Mouse (Mus musculus) hindbrain, embryonic 14.5 days (tissue): ENCODE results near the gene Pdcd5. TPM values are rescaled to one million over a fixed set of nuclear protein-coding genes. Genes with fewer than 3 reads are reported as not detected.

Experiments used
- ATAC-seq: fragments of 200-750 bp; cut with Nextera tagmentation; 2 replicates; pipeline ENCODE4 v1.8.0; 2017; ENCODE audit warnings: moderate number of reproducible peaks, mild to moderate bottlenecking, moderate TSS enrichment, moderate library complexity; ENCODE audit not compliant: low FRiP score
- DNase-seq: peaks from one replicate; pipeline ENCODE4 v3.0.0-alpha.2; 2015; ENCODE audit warnings: low spot score
- H3K27ac ChIP-seq: fragments of 300-500 bp; sonication (generic); 2 replicates; pipeline ENCODE4 v1.5.1; 2014; ENCODE audit warnings: mild to moderate bottlenecking, moderate library complexity
- H3K27me3 ChIP-seq: fragments of 300-500 bp; sonication (generic); 2 replicates; pipeline ENCODE4 v1.6.1; 2014; ENCODE audit warnings: mild to moderate bottlenecking, low read length, mixed read lengths; ENCODE audit not compliant: control insufficient read depth, insufficient read depth
- H3K36me3 ChIP-seq: fragments of 300-500 bp; sonication (generic); replicated peaks from 2 replicates; pipeline ENCODE4 v1.6.1; 2014; ENCODE audit not compliant: control insufficient read depth, insufficient read depth
- H3K4me1 ChIP-seq: fragments of 300-500 bp; sonication (generic); replicated peaks from 2 replicates; pipeline ENCODE4 v1.6.1; 2014; ENCODE audit warnings: antibody characterized with exemption, low read length, mixed read lengths; ENCODE audit not compliant: control insufficient read depth, insufficient read depth
- H3K4me2 ChIP-seq: fragments of 300-500 bp; sonication (generic); replicated peaks from 2 replicates; pipeline ENCODE4 v1.6.1; 2014; ENCODE audit warnings: mild to moderate bottlenecking, moderate library complexity
- H3K4me3 ChIP-seq: fragments of 300-500 bp; sonication (generic); replicated peaks from 2 replicates; pipeline ENCODE4 v1.5.1; 2014; ENCODE audit warnings: mild to moderate bottlenecking, low read length
- H3K9ac ChIP-seq: fragments of 300-500 bp; sonication (generic); 2 replicates; pipeline ENCODE4 v1.6.1; 2014
- H3K9me3 ChIP-seq: fragments of 300-500 bp; sonication (generic); 2 replicates; pipeline ENCODE4 v1.6.1; 2016; ENCODE audit warnings: low read length; ENCODE audit not compliant: control insufficient read depth
- WGBS: fragments of 180-500 bp; shearing (Covaris S2); extraction: QIAGEN DNeasy Blood & Tissue Kit; methylation state at CpG from one replicate; pipeline ENCODE4 v1.1.7; 2014; 5-methylcytosine and 5-hydroxymethylcytosine counted together
- polyA plus RNA-seq: library from polyadenylated mRNA; unstranded; fragments of >200 nt; fragmentation: Nextera tagmentation; extraction: Ambion mirVana; gene quantifications from 2 replicates; pipeline ENCODE4 v1.2.1, GENCODE M21; 2014

Pdcd5 gene
- polyA plus RNA-seq, 1 experiment from 2014 or later: 288 TPM

GRCm38 (mm10) chr7:35617513-35617912 is 29.8 kb downstream of the Pdcd5 start:
- H3K27me3 ChIP-seq: no peaks in the 10 kb centered on the region
- no peak overlapping the region for H3K27ac ChIP-seq
- no peak overlapping the region for H3K4me2 ChIP-seq
- H3K9me3 ChIP-seq: 0 out of 2 replicates have a peak, but pooled peaks cover 9% of the 10 kb centered on the region
- DNase-seq (no peak), ATAC-seq (no peak)
- H3K9ac ChIP-seq: no peak overlapping the region
- 36% methylated on average over 4 of the region's 4 CpGs for WGBS
- no peak overlapping the region for H3K4me3 ChIP-seq
- peaks cover 74% of the 10 kb centered on the region for H3K36me3 ChIP-seq
- H3K4me1 ChIP-seq: no peaks in the 10 kb centered on the region

GRCm38 (mm10) chr7:35609245-35609644 is 38.1 kb downstream of the Pdcd5 start:
- H3K9me3 ChIP-seq: no peaks in the 10 kb centered on the region
- H3K36me3 ChIP-seq: peaks cover 68% of the 10 kb centered on the region

GRCm38 (mm10) chr7:35606816-35607215 is 40.5 kb downstream of the Pdcd5 start:
- no peak overlapping the region for H3K4me2 ChIP-seq
- no peaks in the 10 kb centered on the region for H3K4me1 ChIP-seq
- ATAC-seq (no peak), DNase-seq (no peak)
- H3K36me3 ChIP-seq: peaks cover 67% of the 10 kb centered on the region
- no peak overlapping the region for H3K9ac ChIP-seq
- no peaks in the 10 kb centered on the region for H3K27me3 ChIP-seq
- no peak overlapping the region for H3K27ac ChIP-seq
- H3K9me3 ChIP-seq: no peaks in the 10 kb centered on the region
- no peak overlapping the region for H3K4me3 ChIP-seq
- 89% methylated on average over 10 of the region's 10 CpGs for whole genome bisulfite sequencing

More at GRCm38 (mm10) chr7:35609245-35609644, 38.1 kb downstream of the Pdcd5 start:
- Histone ChIP-seq H3K4me3 (no peak overlapping the region), H3K27me3 (no peaks in the 10 kb centered on the region), H3K9ac (no peak overlapping the region), H3K27ac (no peak overlapping the region), H3K4me1 (no peaks in the 10 kb centered on the region), H3K4me2 (no peak overlapping the region)
- ATAC-seq (no peak), DNase-seq (no peak)
- WGBS: 97% methylated on average over 10 of the region's 10 CpGs

GRCm38 (mm10) chr7:35602766-35603165 is 44.6 kb downstream of the Pdcd5 start:
- Histone ChIP-seq H3K9me3 (no peaks in the 10 kb centered on the region), H3K36me3 (peaks cover 38% of the 10 kb centered on the region), H3K27ac (no peak overlapping the region), H3K9ac (no peak overlapping the region), H3K27me3 (no peaks in the 10 kb centered on the region), H3K4me2 (no peak overlapping the region), H3K4me1 (no peaks in the 10 kb centered on the region), H3K4me3 (no peak overlapping the region)
- 99% methylated on average over 5 of the region's 5 CpGs for WGBS
- ATAC-seq: no peak
- DNase-seq: no peak

DNA sequence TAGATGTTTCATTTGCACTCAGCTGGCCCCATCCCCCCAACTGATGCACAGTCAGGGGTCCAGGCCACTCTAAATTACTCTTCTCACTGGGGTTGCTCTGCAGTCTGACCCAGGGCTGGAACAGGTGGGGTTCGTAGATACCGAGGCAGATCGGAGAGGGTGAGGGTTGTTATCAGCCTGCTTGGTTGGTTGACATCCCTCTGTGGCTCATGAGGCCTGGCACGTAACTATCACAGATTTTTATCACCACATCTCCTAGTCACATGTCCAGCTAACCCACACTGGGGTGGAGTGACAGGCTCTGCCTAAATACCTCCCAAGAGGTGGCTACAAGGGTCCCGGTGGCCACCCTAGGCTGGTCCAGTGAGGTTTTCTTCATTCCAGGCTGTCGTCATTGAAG is 46.2 kb downstream of the Pdcd5 start:
- 95% methylated on average over 6 of the region's 6 CpGs for WGBS
- Histone ChIP-seq H3K9ac (no peak overlapping the region), H3K36me3 (peaks cover 34% of the 10 kb centered on the region), H3K27me3 (no peaks in the 10 kb centered on the region), H3K4me3 (no peak overlapping the region), H3K27ac (no peak overlapping the region), H3K4me2 (no peak overlapping the region), H3K9me3 (no peaks in the 10 kb centered on the region), H3K4me1 (no peaks in the 10 kb centered on the region)
- DNase-seq (no peak), ATAC-seq (no peak)

DNA sequence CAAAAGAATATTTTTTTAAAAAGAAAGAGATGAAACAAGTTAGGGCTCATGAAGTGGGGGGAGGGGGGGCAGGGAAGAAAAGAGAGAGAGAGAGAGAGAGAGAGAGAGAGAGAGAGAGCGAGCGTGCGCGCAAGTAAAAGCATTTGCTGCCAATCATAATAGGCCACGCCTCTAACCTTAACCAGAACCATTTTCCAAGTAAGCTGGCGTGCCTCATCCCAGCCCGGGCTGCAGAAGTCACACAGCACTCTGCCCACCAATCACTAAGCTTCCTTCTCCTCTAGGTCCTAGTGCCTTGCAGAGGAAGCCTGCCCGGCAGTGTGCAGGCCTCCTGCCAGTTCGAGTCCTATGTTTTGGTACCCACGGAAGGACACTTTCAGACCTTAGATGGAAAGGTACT is 47.3 kb downstream of the Pdcd5 start:
- no peak for ATAC-seq
- Histone ChIP-seq H3K27ac (no peak overlapping the region), H3K4me1 (no peaks in the 10 kb centered on the region), H3K4me2 (no peak overlapping the region), H3K9ac (no peak overlapping the region), H3K36me3 (peaks cover 39% of the 10 kb centered on the region), H3K4me3 (no peak overlapping the region), H3K27me3 (no peaks in the 10 kb centered on the region), H3K9me3 (no peaks in the 10 kb centered on the region)
- WGBS: 95% methylated on average over 10 of the region's 10 CpGs
- no peak for DNase-seq

- Histone ChIP-seq H3K27me3 (no peaks in the 10 kb centered on the region), H3K36me3 (peaks cover 36% of the 10 kb centered on the region), H3K9me3 (no peaks in the 10 kb centered on the region), H3K9ac (no peak overlapping the region), H3K4me1 (no peaks in the 10 kb centered on the region), H3K4me2 (no peak overlapping the region), H3K27ac (no peak overlapping the region), H3K4me3 (no peak overlapping the region)
- DNase-seq: no peak
- no peak for ATAC-seq
- WGBS: 95% methylated on average over 9 of the region's 9 CpGs
These were observed 47.8 kb downstream of the Pdcd5 start for GRCm38 (mm10) chr7:35599492-35599891.

DNA sequence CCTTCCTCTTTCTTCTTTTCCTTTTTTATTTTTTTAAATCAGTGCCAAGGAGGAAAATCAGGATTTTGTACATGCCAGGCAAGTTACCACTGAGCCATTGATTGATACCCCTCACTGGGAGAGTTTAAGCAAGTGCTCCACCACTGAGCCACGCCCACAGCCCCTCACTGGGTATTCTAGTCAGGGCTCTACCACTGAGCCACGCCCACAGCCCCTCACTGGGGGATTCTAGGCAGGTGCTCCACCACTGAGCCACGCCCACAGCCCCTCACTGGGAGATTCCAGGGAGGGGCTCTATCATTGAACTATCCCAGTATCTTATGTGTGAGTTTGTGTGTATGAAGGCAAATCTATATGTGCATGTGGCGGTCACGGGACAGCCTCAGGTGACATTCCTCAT is 53.0 kb downstream of the Pdcd5 start:
- Histone ChIP-seq H3K9ac (no peak overlapping the region), H3K4me3 (no peak overlapping the region), H3K27ac (no peak overlapping the region), H3K4me2 (no peak overlapping the region), H3K4me1 (no peaks in the 10 kb centered on the region), H3K9me3 (no peaks in the 10 kb centered on the region), H3K36me3 (peaks cover 35% of the 10 kb centered on the region), H3K27me3 (no peaks in the 10 kb centered on the region)
- WGBS: 94% methylated on average over 5 of the region's 5 CpGs
- no peak for ATAC-seq
- DNase-seq: no peak
